Comparison of ENCODE assay signal across 8 mouse cellular contexts in genomic region chr14:50869889-50870804, GRCm38 (mm10). TPM values are rescaled to one million over a fixed set of nuclear protein-coding genes. Genes with fewer than 3 reads are reported as not detected.
DNase-seq lines count a peak whose midpoint lies in the region; ATAC-seq and TF ChIP-seq lines count a peak whose summit lies in the region.

TSS of gene Tep1 (minus strand) at chr14:50870560.

- H3K27me3 ChIP-seq in G1E (ENCODE audit: insufficient read depth, low read length), result no peaks in the 10 kb centered on the region
- H3K27me3 ChIP-seq in forebrain, embryonic 14.5 days (replicated peaks; ENCODE audit: control insufficient read depth, insufficient read depth, low read length), result no peaks in the 10 kb centered on the region
- H3K27me3 ChIP-seq in neural tube, embryonic 15.5 days (replicated peaks), result no peaks in the 10 kb centered on the region

- 7% methylated on average over 32 of the region's 32 CpGs for WGBS in forebrain, embryonic 14.5 days
- WGBS in large intestine, adult 2 months, result 3% methylated on average over 32 of the region's 32 CpGs
- 4% methylated on average over 32 of the region's 32 CpGs for WGBS in lung, adult 2 months
- 6% methylated on average over 32 of the region's 32 CpGs for WGBS in neural tube, embryonic 15.5 days

- H3K4me2 ChIP-seq in forebrain, embryonic 14.5 days (ENCODE audit: low read length), result peak within 1 kb of the TSS; percentile 54
- H3K4me2 ChIP-seq in neural tube, embryonic 15.5 days, result peak within 1 kb of the TSS; percentile 75

- DNase-seq in G1E (ENCODE audit: low spot score), result peak; percentile 86
- DNase-seq in cerebellum, adult 11 months, result peak; percentile 75
- peak; percentile 32 for DNase-seq in forebrain, embryonic 14.5 days (ENCODE audit: low spot score)
- DNase-seq in heart, postnatal 14 days, result peak; percentile 64 to 79
- no peak for DNase-seq in large intestine, adult 2 months (ENCODE audit: low read depth, low spot score)
- peak; percentile 82 for DNase-seq in lung, adult 2 months
- peak; percentile 82 for DNase-seq in testis, postnatal 10 days (ENCODE audit: low spot score)

- H3K4me3 ChIP-seq in G1E (ENCODE audit: low read depth, low read length), result peak within 1 kb of the TSS; percentile 77
- H3K4me3 ChIP-seq in forebrain, embryonic 14.5 days (ENCODE audit: low read depth, low read length), result peak within 1 kb of the TSS; percentile 31
- H3K4me3 ChIP-seq in lung, adult 2 months (replicated peaks; ENCODE audit: extremely low read depth, low read depth, low read length), result peak within 1 kb of the TSS; percentile 70
- peak within 1 kb of the TSS; percentile 56 for H3K4me3 ChIP-seq in neural tube, embryonic 15.5 days (replicated peaks)

- ATAC-seq in G1E (ENCODE audit: extremely low read depth, insufficient number of reproducible peaks, low FRiP score, poor library complexity, severe bottlenecking), result peak; percentile 92
- peak; percentile 89 for ATAC-seq in forebrain, embryonic 14.5 days
- peak; percentile 92 for ATAC-seq in neural tube, embryonic 15.5 days (ENCODE audit: low FRiP score)

- peak within 1 kb of the TSS; percentile 50 for H3K9ac ChIP-seq in forebrain, embryonic 14.5 days (ENCODE audit: low read length)
- peak within 1 kb of the TSS; percentile 50 for H3K9ac ChIP-seq in neural tube, embryonic 15.5 days (replicated peaks)

- no peak within 1 kb of the TSS for H3K27ac ChIP-seq in forebrain, embryonic 14.5 days (ENCODE audit: low read depth, low read length)
- peak within 1 kb of the TSS; percentile 65 for H3K27ac ChIP-seq in neural tube, embryonic 15.5 days (replicated peaks)

- H3K9me3 ChIP-seq in G1E (replicated peaks), result no peaks in the 10 kb centered on the region
- H3K9me3 ChIP-seq in forebrain, embryonic 14.5 days (replicated peaks; ENCODE audit: control insufficient read depth, low read length), result no peaks in the 10 kb centered on the region
- no peaks in the 10 kb centered on the region for H3K9me3 ChIP-seq in neural tube, embryonic 15.5 days (replicated peaks)

- peaks cover 17% of the 10 kb centered on the region for H3K4me1 ChIP-seq in G1E (ENCODE audit: insufficient read depth, low read depth, low read length)
- peaks cover 3% of the 10 kb centered on the region; the same call in 1 of the 2 replicates for H3K4me1 ChIP-seq in forebrain, embryonic 14.5 days (ENCODE audit: control insufficient read depth, insufficient read depth, low read length)
- H3K4me1 ChIP-seq in lung, adult 2 months (ENCODE audit: control insufficient read depth, insufficient read depth, low read length), result no peaks in the 10 kb centered on the region
- peaks cover 10% of the 10 kb centered on the region for H3K4me1 ChIP-seq in neural tube, embryonic 15.5 days

- TF ChIP-seq CTCF in G1E (IDR thresholded peaks at IDR 0.05; ENCODE audit: low read depth, low read length), result no peak
- TF ChIP-seq CTCF in lung, adult 2 months (IDR thresholded peaks at IDR 0.05; ENCODE audit: insufficient read depth, low read length), result no peak

- peak; percentile 38; the same call in 1 of the 2 replicates for TF ChIP-seq POLR2A in lung, adult 2 months (IDR thresholded peaks at IDR 0.05; ENCODE audit: borderline replicate concordance, extremely low read depth, low read depth, low read length)

- H3K36me3 ChIP-seq in G1E (replicated peaks), result peaks cover 38% of the 10 kb centered on the region
- H3K36me3 ChIP-seq in forebrain, embryonic 14.5 days (ENCODE audit: control insufficient read depth, insufficient read depth, low read length), result no peaks in the 10 kb centered on the region
- H3K36me3 ChIP-seq in neural tube, embryonic 15.5 days, result no peaks in the 10 kb centered on the region

- intact Hi-C loops in heart, postnatal 14 days (cut with DNase I), result loop anchor here (5.0 kb wide), 3 partner anchors 57 to 217 kb away; no protein-coding TSS in a partner anchor

RNA-seq across cellular contexts. Expression of gene Tep1, which starts in this region (rescaled TPM):
- total RNA-seq in G1E (2014; fragmentation: Nextera tagmentation) (17.0 and 21.3 TPM in 2 replicates), G1E (2017) (29.1 and 29.9 TPM in 2 replicates)
- polyA plus RNA-seq in G1E (2012), result 2.7 and 3.3 TPM in 2 replicates
- polyA plus RNA-seq in forebrain, embryonic 14.5 days (2014; fragmentation: Nextera tagmentation; extraction: Ambion mirVana), result 1.3 and 2.5 TPM in 2 replicates
- 10 to 100 TPM; 10.4 to 15.5 TPM for total RNA-seq in heart, postnatal 14 days (2021)
- polyA plus RNA-seq in large intestine, adult 2 months (2012; rRNA removed), result 68.7 and 104 TPM in 2 replicates
- polyA plus RNA-seq in lung, adult 2 months (2012; rRNA removed), result 28.1 and 28.6 TPM in 2 replicates
- polyA plus RNA-seq in neural tube, embryonic 15.5 days (2015; fragmentation: Nextera tagmentation; extraction: Ambion mirVana), result 3.1 and 4.0 TPM in 2 replicates
